Mouse (Mus musculus): ENCODE results near the gene Odf4. TPM values are rescaled to one million over a fixed set of nuclear protein-coding genes. Genes with fewer than 3 reads are reported as not detected.

Odf4 gene
- total RNA-seq, 1 experiment from 2014 or later, result 0.70 TPM

Other genes with a start within 250 kb of the Odf4 start
- gene Myh10, start 235.5 kb downstream of the Odf4 start, total RNA-seq (2021), result 31.8 and 32.4 TPM in 2 replicates
- 54.4 and 70.0 TPM in 2 replicates for gene Ndel1, start 55.2 kb downstream of the Odf4 start, total RNA-seq (2021)
- gene Rnf222, start 38.5 kb downstream of the Odf4 start, total RNA-seq (2021), result 0.15 TPM in 1 of 2 replicates, not detected in the other
- gene Rpl26, start 25.5 kb downstream of the Odf4 start, total RNA-seq (2021), result 1,094 and 1,140 TPM in 2 replicates
- gene Arhgef15, start 30.4 kb upstream of the Odf4 start, total RNA-seq (2021), result 18.7 and 23.4 TPM in 2 replicates
- gene Slc25a35, start 41.0 kb upstream of the Odf4 start, total RNA-seq (2021), result 32.0 and 35.4 TPM in 2 replicates
- 20.7 and 22.4 TPM in 2 replicates for gene Rangrf, start 48.1 kb upstream of the Odf4 start, total RNA-seq (2021)
- 39.7 and 40.1 TPM in 2 replicates for gene Pfas, start 81.4 kb upstream of the Odf4 start, total RNA-seq (2021)
- 32.9 and 33.9 TPM in 2 replicates for gene Ctc1, start 88.8 kb upstream of the Odf4 start, total RNA-seq (2021)
- gene Aurkb, start 118.6 kb upstream of the Odf4 start, total RNA-seq (2021), result 9.7 and 11.8 TPM in 2 replicates
- gene Borcs6, start 132.6 kb upstream of the Odf4 start, total RNA-seq (2021), result 23.1 and 32.0 TPM in 2 replicates
- gene Tmem107, start 143.7 kb upstream of the Odf4 start, total RNA-seq (2021), result 18.3 and 21.8 TPM in 2 replicates
- gene Vamp2, start 161.4 kb upstream of the Odf4 start, total RNA-seq (2021), result 143 and 163 TPM in 2 replicates
- gene Per1, start 168.1 kb upstream of the Odf4 start, total RNA-seq (2021), result 66.5 and 84.7 TPM in 2 replicates
- gene Hes7, start 193.3 kb upstream of the Odf4 start, total RNA-seq (2021), result not detected in 2 replicates
- gene 9130213A22Rik, start 195.5 kb upstream of the Odf4 start, total RNA-seq (2021), result 1.2 and 1.6 TPM in 2 replicates
- 0.64 and 2.8 TPM in 2 replicates for gene Aloxe3, start 198.8 kb upstream of the Odf4 start, total RNA-seq (2021)
- gene Alox12b, start 229.9 kb upstream of the Odf4 start, total RNA-seq (2021), result not detected in 2 replicates

All from adrenal gland, postnatal 25 days (tissue).